Mouse (Mus musculus) intestine, embryonic 16.5 days (tissue): Measurements from ENCODE around the gene Necab2. TPM values are rescaled to one million over a fixed set of nuclear protein-coding genes. Genes with fewer than 3 reads are reported as not detected.

Source experiments
- ATAC-seq: fragments of 200-750 bp; cut with Nextera tagmentation; 2 replicates; pipeline ENCODE4 v1.8.0; 2017; ENCODE audit warnings: moderate TSS enrichment, moderate library complexity
- H3K27ac ChIP-seq: fragments of 300-500 bp; sonication (generic); 2 replicates; pipeline ENCODE4 v1.5.1; 2014; ENCODE audit warnings: mild to moderate bottlenecking, low read length
- H3K27me3 ChIP-seq: fragments of 300-500 bp; sonication (generic); replicated peaks from 2 replicates; pipeline ENCODE4 v1.6.1; 2014; ENCODE audit warnings: low read length, control low read depth, mixed read lengths; ENCODE audit not compliant: control insufficient read depth, insufficient read depth
- H3K36me3 ChIP-seq: fragments of 300-500 bp; sonication (generic); 2 replicates; pipeline ENCODE4 v1.6.1; 2014; ENCODE audit warnings: low read length, control low read depth; ENCODE audit not compliant: control insufficient read depth, insufficient read depth
- H3K4me1 ChIP-seq: fragments of 300-500 bp; sonication (generic); 2 replicates; pipeline ENCODE4 v1.6.1; 2014; ENCODE audit warnings: low read length, control low read depth, mixed read lengths; ENCODE audit not compliant: control insufficient read depth, insufficient read depth
- H3K4me2 ChIP-seq: fragments of 300-500 bp; sonication (generic); 2 replicates; pipeline ENCODE4 v1.6.1; 2014; ENCODE audit warnings: low read depth, low read length, control low read depth
- H3K4me3 ChIP-seq: fragments of 300-500 bp; sonication (generic); 2 replicates; pipeline ENCODE4 v1.5.1; 2014; ENCODE audit warnings: mild to moderate bottlenecking, low read length
- H3K9ac ChIP-seq: fragments of 300-500 bp; sonication (generic); 2 replicates; pipeline ENCODE4 v1.6.1; 2014; ENCODE audit warnings: low read depth, low read length
- H3K9me3 ChIP-seq: fragments of 300-500 bp; sonication (generic); 2 replicates; pipeline ENCODE4 v1.6.1; 2016; ENCODE audit warnings: low read length, control low read depth; ENCODE audit not compliant: control insufficient read depth
- WGBS: fragments of 180-500 bp; shearing (Covaris S2); extraction: QIAGEN DNeasy Blood & Tissue Kit; methylation state at CpG from one replicate; pipeline ENCODE4 v1.1.7; 2014; 5-methylcytosine and 5-hydroxymethylcytosine counted together
- polyA plus RNA-seq: library from polyadenylated mRNA; unstranded; fragments of >200 nt; fragmentation: Nextera tagmentation; extraction: Ambion mirVana; gene quantifications from 2 replicates; pipeline ENCODE4 v1.2.1, GENCODE M21; 2015

The Necab2 gene
- polyA plus RNA-seq, 1 experiment from 2014 or later: 1.6 TPM

- Histone ChIP-seq H3K4me2 (no peak overlapping the region), H3K4me1 (peaks cover 28% of the 10 kb centered on the region), H3K9ac (no peak overlapping the region), H3K4me3 (no peak overlapping the region), H3K36me3 (no peaks in the 10 kb centered on the region), H3K27me3 (no peaks in the 10 kb centered on the region), H3K9me3 (no peaks in the 10 kb centered on the region), H3K27ac (no peak overlapping the region)
- no peak for ATAC-seq
- WGBS: 62% methylated on average over 6 of the region's 6 CpGs
These were observed 11.9 kb upstream of the Necab2 start for GRCm38 (mm10) chr8:119434569-119434968.

- H3K9ac ChIP-seq: no peak overlapping the region
- no peaks in the 10 kb centered on the region for H3K9me3 ChIP-seq
- no peaks in the 10 kb centered on the region for H3K36me3 ChIP-seq
- H3K4me2 ChIP-seq: no peak overlapping the region
- no peaks in the 10 kb centered on the region for H3K27me3 ChIP-seq
- 89% methylated on average over 7 of the region's 7 CpGs for WGBS
- no peak overlapping the region for H3K27ac ChIP-seq
- H3K4me3 ChIP-seq: no peak overlapping the region
- ATAC-seq: no peak
- peaks cover 37% of the 10 kb centered on the region for H3K4me1 ChIP-seq
These were observed 11.0 kb upstream of the Necab2 start for GRCm38 (mm10) chr8:119435527-119435926.

GRCm38 (mm10) chr8:119436331-119436730 lies 10.2 kb upstream of the Necab2 start:
- no peak for ATAC-seq
- H3K4me2 ChIP-seq: 0 out of 2 replicates have a peak overlapping the region, but pooled peaks have one; percentile 55
- H3K27ac ChIP-seq: peak overlapping the region; percentile 50; the same call in 1 of the 2 replicates

GRCm38 (mm10) chr8:119436933-119437332 lies 9.6 kb upstream of the Necab2 start:
- peak overlapping the region; percentile 61 for H3K27ac ChIP-seq
- H3K4me1 ChIP-seq: peaks cover 47% of the 10 kb centered on the region
- H3K4me2 ChIP-seq: peak overlapping the region; percentile 55
- H3K36me3 ChIP-seq: no peaks in the 10 kb centered on the region
- no peaks in the 10 kb centered on the region for H3K27me3 ChIP-seq
- peak overlapping the region; percentile 42 for H3K4me3 ChIP-seq
- peak overlapping the region; percentile 61 for H3K9ac ChIP-seq
- no peaks in the 10 kb centered on the region for H3K9me3 ChIP-seq
- 15% methylated on average over 9 of the region's 9 CpGs for WGBS
- peak; percentile 70 for ATAC-seq

More at GRCm38 (mm10) chr8:119436331-119436730, 10.2 kb upstream of the Necab2 start:
- WGBS: 84% methylated on average over 10 of the region's 10 CpGs
- Histone ChIP-seq H3K4me1 (peaks cover 44% of the 10 kb centered on the region), H3K27me3 (no peaks in the 10 kb centered on the region), H3K36me3 (no peaks in the 10 kb centered on the region), H3K9me3 (no peaks in the 10 kb centered on the region), H3K4me3 (no peak overlapping the region), H3K9ac (no peak overlapping the region)

- Histone ChIP-seq H3K4me2 (peak overlapping the region; percentile 55), H3K4me1 (peaks cover 47% of the 10 kb centered on the region), H3K27ac (peak overlapping the region; percentile 61), H3K9ac (peak overlapping the region; percentile 61), H3K27me3 (no peaks in the 10 kb centered on the region), H3K36me3 (no peaks in the 10 kb centered on the region), H3K9me3 (no peaks in the 10 kb centered on the region), H3K4me3 (peak overlapping the region; percentile 42)
- ATAC-seq: no peak
- 66% methylated on average over 11 of the region's 11 CpGs for WGBS
These were observed 9.0 kb upstream of the Necab2 start for GRCm38 (mm10) chr8:119437506-119437905.

GRCm38 (mm10) chr8:119438876-119439275 lies 7.6 kb upstream of the Necab2 start:
- no peaks in the 10 kb centered on the region for H3K36me3 ChIP-seq
- H3K4me1 ChIP-seq: peaks cover 47% of the 10 kb centered on the region
- H3K27me3 ChIP-seq: no peaks in the 10 kb centered on the region
- H3K4me2 ChIP-seq: 0 out of 2 replicates have a peak overlapping the region, but pooled peaks have one; percentile 6
- peak; percentile 31 for ATAC-seq
- no peak overlapping the region for H3K9ac ChIP-seq
- 65% methylated on average over 6 of the region's 6 CpGs for WGBS
- H3K27ac ChIP-seq: peak overlapping the region; percentile 71; the same call in 1 of the 2 replicates
- no peak overlapping the region for H3K4me3 ChIP-seq
- no peaks in the 10 kb centered on the region for H3K9me3 ChIP-seq

- 0 out of 2 replicates have a peak overlapping the region, but pooled peaks have one; percentile 6 for H3K4me2 ChIP-seq
- peaks cover 47% of the 10 kb centered on the region for H3K4me1 ChIP-seq
- ATAC-seq: no peak
- H3K27me3 ChIP-seq: no peaks in the 10 kb centered on the region
- H3K9me3 ChIP-seq: no peaks in the 10 kb centered on the region
- H3K9ac ChIP-seq: 0 out of 2 replicates have a peak overlapping the region, but pooled peaks have one; percentile 4
- WGBS: 97% methylated on average over 2 of the region's 2 CpGs
- no peaks in the 10 kb centered on the region for H3K36me3 ChIP-seq
- H3K27ac ChIP-seq: peak overlapping the region; percentile 71
- H3K4me3 ChIP-seq: no peak overlapping the region
These were observed 7.1 kb upstream of the Necab2 start for GRCm38 (mm10) chr8:119439424-119439823.

- Histone ChIP-seq H3K36me3 (no peaks in the 10 kb centered on the region), H3K9ac (peak overlapping the region; percentile 35; the same call in 1 of the 2 replicates), H3K27ac (peak overlapping the region; percentile 71), H3K9me3 (no peaks in the 10 kb centered on the region), H3K4me1 (peaks cover 43% of the 10 kb centered on the region), H3K27me3 (no peaks in the 10 kb centered on the region), H3K4me2 (0 out of 2 replicates have a peak overlapping the region, but pooled peaks have one; percentile 4), H3K4me3 (no peak overlapping the region)
- ATAC-seq: 0 out of 2 replicates have a peak, but pooled peaks have one; percentile 2
- WGBS: 65% methylated on average over 7 of the region's 7 CpGs
These were observed 6.6 kb upstream of the Necab2 start for GRCm38 (mm10) chr8:119439893-119440249.

GRCm38 (mm10) chr8:119440250-119440951 lies 6.1 kb upstream of the Necab2 start:
- Histone ChIP-seq H3K4me2 (peak overlapping the region; percentile 32; the same call in 1 of the 2 replicates), H3K9me3 (no peaks in the 10 kb centered on the region), H3K4me3 (no peak overlapping the region), H3K27me3 (no peaks in the 10 kb centered on the region; the same call in 1 of the 2 replicates), H3K9ac (peak overlapping the region; percentile 35; the same call in 1 of the 2 replicates), H3K4me1 (peaks cover 43% of the 10 kb centered on the region), H3K36me3 (no peaks in the 10 kb centered on the region), H3K27ac (peak overlapping the region; percentile 71)
- WGBS: 15% methylated on average over 16 of the region's 16 CpGs
- peak; percentile 70 for ATAC-seq
